Mouse (Mus musculus) layer of hippocampus, adult 9-10 months (tissue): Measurements from ENCODE around the gene Ccdc151.

Source experiments
- DNase-seq: peaks from one replicate; pipeline ENCODE4 v3.0.0; 2022; ENCODE audit warnings: low spot score

Gene Ccdc151

DNA sequence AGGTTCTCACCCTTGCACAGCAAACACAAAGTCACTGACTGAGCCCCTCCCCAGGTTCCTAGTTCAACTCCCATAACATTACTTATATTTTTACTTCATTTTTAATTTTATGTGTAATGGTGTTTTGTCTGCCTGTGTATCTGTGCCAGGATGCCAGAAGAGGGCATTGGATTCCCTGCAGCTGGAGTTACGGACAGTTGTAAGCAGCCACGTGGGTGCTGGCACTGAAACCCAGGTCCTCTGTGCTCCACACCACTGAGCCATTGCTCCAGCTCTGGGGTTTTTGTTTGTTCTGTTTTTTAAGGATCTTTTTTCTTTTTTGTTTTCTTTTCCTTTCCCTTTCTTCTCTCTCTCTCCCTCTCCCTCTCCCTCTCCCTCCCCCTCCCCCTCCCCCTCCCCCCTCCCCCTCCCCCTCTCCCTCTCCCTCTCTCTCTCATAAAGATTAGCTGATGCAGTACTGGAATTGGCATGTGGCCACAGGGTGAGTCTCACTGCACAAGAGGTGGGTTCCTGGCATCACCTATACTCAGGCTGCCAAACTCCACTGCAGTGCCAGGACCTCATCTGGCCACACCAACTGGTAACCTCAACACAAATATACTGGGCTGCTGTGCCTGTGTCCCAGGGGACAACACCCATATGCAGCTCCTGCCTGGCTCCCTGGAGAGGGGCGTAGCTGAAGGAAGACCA, 6.1 kb downstream of the Ccdc151 start:
- DNase-seq: no peak

DNA sequence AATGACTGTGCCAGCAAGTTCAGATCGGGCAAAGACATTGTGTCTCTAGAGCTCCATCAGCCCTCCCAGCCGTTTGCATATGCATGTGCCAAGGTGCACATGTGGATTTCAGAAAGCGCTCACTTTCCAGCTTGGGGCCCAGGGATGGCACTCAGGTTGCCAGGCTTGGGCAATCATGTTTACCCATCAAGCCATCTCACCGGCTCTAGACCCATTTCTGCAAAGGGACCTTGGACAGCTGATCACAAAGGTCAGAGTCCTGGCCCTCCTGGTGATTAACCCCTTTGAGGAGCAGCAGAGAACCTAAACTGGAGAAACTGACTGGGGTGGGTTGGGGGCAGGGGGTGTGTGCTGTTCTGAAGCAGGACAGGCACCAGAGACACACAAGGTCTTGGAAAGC, 10.2 kb downstream of the Ccdc151 start:
- DNase-seq: no peak

DNA sequence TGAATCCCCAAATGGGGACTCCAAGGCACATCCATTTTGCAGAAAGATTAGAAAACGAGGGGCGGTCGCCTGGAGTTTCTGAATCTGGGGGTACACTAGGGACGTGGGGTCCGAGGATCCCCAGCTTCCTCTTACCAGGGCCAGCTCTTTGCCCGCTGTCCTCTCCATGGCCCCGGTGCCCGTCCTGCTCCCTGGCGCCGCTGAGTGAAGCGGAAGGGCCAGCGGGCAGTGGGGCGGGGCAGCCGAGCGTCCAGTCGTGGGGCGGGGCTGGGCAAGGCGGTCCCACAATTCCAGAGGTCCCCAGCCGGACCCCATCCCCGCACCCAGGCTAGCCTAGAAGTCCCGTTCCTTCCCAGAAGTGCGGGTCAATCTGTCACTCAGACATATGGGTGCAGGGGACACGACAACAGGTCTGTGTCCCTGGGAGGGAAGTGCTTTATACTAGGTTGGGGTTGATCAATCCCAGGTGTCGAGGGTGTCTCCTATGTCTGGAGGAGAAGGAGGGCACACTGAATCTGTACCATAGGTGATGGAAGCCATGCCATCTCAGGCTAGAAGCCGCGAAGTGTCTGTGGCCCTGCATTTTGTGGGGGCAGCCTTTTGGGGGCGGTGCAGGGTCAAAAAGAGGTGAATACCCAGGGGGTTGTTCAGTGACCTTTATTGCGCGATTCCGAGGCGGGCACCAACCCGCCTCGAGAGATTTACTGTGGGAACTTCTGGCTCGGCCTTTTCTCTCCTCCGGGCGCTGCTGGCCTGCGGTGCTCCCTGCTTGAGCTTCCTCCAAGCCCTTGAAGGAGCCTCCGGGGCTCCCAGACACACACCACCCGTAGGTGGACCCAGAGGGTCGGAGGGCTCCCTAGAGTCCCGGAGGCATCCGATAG, 13.0 kb downstream of the Ccdc151 start, which contains the start of gene Rgl3:
Gene Rgl3 (minus strand): TSS at position 217 of the 881 bp plus-strand sequence.
- no peak for DNase-seq

DNA sequence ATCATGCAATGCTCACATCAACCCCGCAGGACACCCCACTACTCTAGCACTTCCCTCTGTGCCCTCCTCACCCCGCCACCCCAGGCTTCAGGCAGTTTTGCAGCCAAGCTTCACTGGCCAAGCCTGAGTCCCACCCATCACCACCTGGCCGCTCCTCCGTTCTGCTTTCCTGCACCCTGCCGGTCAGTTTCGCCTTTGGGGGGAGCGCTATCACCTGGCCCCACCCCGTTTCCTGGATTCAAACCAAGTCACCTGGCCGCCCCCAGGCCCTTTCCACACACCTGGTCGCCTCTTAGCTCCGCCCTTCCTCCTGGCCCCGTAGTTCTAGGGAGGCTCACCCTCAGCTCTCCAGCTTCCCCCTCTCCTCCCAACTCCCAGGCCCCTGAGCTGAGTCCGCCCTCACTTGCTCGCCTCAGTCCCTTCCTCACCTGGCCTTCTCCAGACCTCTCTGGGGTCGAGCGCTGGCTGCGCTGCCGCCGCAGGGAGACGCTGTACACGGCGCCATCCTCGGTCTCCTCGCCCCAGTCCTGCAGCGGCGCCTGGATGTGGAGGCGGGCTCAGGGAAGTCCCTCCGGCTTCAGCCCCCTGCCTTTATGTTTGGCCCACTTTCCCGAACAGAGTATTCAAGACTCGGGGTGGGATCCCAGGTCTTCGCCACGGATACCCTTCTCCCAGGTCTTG, 13.9 kb downstream of the Ccdc151 start:
- DNase-seq: no peak

DNA sequence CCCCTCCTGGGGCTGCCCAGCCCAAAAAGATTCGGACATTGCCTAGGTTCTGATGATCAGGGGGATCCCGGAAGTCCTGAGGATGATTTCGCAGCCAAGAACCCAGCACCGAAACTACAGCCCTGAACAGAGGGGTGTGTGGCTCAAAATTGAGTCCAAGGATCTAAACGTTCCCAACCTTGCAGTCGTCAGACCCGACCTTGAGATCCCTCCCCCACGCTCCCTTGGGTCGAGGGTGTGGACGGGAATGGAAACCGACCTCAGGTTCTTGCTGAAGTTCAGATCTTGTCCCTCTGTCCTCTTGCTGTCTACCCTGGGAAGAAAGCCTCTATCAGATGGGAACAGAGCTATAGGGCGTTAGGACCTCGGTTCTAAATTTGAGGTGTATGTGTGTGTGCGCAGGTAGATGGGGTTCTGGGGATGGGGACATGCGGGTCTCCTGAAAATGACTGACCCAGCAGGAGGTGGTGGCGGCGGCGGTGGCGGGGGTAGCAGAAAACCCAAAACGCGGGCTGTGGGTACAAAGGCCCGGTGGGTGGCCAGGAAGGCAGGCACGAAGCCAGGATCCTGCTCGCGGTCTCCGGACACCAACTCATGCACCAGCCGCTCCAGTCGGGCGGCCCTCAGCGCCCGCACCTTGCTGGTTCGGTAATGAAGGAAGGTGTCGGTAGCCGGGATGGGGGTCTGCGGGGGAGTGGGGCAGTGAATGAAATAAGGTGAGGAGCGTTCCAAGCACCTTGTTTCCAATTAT, 14.7 kb downstream of the Ccdc151 start:
- DNase-seq: no peak

DNA sequence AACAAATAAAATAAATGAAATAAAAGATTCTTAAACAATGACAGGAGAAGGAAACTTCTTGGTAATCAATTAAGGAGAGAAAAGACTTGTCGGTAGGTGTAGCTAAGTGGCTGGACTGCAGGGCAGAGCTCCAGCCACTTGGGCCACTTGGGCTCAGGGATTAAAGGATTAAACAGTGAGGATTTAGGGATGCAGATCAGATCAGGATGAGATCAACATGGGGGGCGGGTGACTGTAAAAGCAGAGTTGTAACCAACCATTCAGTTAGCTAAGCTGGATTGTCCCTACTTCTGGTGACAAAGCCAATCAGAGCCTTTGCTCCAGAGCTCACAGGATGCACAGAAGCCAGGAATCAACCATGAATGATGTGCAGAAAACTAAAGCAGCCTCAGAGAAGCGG, 18.5 kb downstream of the Ccdc151 start:
- DNase-seq: no peak

DNA sequence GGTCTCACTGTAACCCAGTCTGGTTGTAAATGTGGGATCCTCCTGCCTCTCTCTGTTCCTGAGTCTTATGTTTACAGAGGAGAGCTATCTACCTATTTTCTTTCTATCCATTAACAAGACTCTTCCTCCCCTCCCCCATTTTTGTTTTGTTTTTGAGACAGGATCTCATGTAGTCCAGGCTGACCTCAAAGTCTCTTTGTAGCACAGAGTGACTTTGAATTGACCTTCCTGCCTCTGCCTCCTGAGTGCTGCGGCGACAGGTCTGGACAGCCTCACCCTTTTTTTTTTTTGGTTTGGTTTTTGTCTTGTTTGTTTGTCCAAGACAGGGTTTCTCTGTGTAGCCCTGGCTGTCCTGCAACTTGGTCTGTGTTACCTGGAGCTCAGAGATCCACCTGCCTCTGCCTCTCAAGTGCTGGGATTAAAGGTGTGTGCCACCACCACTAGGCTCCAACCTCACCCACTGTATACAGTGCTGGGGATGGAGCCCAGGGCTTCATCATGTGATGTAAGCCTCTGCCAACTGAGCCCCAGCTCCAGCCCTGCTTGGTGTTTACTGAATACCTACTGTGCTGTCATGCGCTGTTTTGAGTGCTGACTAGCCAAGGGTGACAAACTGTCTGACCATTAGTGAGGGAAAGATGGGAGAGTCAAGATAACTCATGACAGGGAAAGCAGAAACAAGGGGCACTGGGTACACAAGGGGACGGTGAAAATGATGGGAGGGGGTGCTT, 23.9 kb downstream of the Ccdc151 start:
- no peak for DNase-seq

DNA sequence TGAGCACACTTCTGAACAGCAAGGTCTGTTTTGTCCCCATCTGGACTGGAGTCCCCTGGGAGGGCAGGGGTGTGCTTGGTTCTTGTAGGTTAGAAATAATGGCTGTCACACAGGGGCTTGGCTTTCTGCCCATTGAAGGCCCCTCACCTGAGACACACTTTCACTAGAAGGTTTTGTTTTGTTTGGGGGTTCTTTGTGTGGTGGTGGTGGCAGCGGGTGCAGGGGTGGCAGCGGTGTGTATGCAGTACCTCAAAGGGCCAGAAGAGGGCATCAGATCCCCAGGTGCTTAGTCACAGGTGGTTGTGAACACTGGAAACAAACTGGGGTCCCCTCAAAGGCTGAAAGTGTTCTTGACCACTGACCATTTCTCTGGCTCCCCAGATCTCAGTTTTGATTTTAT, 24.5 kb downstream of the Ccdc151 start:
- no peak for DNase-seq

DNA sequence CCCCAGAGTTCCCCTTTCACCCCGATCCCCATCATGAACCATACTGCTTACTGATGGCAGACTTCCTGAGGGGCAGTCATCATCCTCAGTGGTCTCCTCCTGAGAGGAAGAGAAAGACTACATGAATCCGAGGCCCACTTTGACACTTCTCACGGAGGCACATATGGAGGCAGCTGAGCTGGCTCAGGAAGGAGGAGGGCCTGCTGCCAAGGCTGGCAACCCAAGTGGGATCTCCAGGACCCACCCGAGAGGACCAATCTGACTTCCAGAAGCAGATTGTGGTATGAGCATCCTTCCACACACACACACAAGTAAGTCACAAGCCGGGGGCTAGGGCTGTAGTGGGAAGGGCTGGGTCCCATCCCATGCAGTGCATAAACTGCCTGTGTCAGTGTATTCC, 25.1 kb downstream of the Ccdc151 start:
- DNase-seq: no peak

DNA sequence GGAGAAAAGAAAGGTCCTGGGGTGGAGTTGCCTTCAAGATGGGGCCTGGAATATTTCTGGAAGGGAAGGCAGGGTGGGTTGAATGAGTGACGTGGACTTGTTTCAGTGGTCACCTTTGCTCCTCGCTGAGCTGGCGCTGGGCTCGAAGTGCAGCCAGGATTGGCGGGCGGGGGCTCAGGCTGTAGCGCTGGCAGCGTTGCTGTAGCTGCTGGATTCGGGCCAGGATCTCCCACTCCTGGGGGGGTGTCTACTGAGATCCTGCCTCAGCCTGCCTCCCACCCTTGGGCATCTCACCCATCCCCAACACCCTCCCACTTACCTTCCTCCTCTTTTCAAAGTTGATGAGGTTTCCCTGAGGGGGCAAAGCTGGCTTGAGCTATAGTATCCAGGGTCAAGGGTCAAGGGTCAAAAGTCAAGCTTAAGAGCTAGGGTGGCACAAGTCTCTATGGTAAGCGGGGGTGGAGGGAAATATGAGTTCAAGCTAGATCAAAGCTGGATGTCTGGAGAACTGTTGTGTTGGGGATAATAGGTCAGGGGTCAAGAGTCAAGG, 25.7 kb downstream of the Ccdc151 start:
- DNase-seq: no peak

DNA sequence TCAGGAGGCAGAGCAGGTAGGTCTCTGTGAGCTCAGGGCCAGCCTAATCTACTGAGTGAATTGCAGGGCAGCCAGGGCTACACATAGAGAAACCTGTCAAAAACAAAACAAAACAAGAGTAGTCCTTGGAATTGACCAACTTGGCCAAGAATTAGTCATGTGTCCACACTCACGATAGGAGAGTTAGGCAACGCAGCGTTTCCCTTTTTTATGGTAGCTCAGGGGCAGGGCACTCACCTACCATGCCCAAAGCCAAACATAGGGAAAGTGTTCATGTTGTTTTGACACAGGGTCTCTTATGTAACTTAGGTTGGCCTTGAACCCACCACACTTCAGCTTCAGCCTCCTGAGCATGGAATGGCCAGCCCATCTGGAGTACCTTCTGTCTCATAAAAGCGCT, 33.1 kb downstream of the Ccdc151 start:
- DNase-seq: no peak

DNA sequence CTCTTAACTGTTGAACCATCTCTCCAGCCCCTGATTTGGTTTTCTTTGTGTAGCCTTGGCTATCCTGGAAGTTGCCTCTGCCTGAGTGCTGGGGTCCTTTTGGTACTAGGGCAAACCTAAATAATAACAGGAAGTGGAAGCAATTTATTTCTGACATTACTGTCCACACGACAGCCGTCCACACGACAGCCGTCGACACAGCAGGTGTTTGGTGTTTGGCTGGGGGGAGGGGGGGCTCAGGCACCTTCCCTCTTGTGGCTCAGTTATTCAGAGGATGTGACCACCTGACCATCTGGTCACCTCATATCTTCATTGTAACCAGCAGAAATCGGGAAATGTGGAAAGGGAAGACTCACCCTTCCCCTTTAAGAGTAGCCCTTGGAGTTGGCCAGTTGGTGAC, 33.6 kb downstream of the Ccdc151 start:
- no peak for DNase-seq

DNA sequence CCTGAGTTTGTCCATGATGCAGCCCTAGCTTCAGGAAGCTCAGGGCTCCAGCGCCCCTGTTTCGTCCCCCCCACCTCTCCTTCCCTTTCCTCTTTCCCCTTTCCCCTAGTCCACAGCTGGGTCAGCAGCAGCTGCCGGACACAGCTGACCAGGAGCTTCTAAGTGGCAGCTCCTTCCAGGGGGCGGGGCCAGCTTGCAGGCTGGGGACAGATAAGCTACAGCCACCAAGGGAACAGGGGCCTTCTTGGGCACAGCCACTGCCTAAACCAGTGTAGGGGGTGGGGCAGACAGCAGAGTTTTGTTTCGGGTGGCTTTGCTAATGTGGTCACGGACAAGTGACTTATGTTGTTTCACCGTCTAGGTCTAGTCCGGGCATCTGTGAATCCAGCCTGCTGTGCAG, 39.0 kb downstream of the Ccdc151 start, which contains the start of gene Epor:
Gene Epor (minus strand): TSS at position 90 of the 400 bp plus-strand sequence.
- no peak for DNase-seq

DNA sequence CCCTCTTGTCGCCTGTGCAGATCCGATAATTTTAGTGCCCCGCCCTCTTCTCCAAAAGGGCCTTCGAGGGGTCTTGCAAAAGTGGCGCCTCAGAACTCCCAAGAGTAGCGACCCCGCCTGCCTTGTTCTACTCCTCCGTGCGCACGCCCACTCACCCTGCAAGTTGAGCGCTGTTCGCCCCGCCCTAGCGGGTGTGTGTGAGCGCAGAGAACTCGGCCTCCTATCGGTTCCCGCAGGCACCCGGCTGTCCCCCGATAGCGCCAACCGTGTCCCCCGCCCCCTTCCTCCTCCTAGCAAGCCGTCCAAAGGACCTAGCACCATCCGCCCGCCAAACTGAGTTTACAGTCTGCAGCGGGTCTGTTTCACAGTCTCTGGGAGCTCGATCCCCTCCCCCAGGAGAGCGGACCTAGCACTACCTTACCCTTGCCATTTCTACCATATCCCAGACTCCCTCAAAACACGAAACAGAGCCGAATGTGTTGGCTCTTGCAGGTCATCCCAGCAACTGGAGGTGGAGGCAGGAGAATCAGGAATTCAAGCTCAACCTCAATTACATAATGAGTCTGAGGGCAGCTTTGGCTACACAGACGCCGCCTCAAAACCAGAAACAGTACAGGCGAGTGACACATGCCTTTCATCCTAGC, 39.9 kb downstream of the Ccdc151 start:
- no peak for DNase-seq

DNA sequence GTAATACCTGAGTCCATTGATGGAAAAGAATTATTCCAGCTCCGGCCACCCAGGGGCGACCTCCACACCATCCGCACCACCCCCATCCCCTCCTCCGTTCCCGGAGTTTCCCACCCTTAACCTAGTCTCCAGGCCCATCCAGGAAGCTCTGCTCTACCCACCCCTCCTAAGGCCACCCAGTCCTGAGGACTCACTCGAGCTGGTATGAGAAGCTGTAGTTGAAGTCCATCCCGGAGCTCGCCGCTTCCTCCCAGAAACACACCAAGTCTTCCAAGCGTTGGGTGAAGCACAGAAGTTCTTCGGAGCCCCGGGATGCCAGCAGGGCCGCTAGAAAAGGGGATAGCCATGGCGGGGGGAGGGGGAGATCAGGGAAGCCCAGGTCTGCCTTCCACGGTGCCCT, 40.4 kb downstream of the Ccdc151 start:
- DNase-seq: no peak

DNA sequence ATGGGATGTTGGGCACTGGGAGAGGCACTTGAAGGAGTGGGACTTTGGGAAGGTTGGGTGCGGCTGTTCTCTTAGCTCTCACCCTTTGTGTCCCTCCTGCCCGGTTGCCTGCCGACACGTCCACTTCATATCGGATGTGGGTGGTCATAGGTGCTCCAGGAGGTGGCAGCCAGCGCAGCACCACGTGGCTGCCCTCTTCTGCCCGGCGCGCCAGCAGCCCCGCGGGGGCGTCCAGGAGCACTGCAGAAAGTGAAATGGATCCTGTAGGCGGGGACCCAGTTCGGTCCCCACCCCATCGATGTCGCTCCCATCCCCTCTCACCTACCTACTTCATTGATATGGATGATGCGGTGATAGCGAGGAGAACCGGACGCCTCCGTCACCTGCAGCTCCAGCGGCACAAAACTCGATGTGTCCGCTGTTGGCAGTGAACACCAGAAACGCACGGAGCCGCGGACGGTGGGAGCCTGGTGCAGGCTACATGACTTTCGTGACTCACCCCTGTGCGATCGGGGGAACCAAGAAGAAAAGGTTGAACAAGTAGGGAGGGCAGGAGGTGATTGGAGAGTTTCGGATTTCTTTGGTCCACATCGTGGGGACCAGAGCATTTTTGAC, 41.0 kb downstream of the Ccdc151 start:
- no peak for DNase-seq

DNA sequence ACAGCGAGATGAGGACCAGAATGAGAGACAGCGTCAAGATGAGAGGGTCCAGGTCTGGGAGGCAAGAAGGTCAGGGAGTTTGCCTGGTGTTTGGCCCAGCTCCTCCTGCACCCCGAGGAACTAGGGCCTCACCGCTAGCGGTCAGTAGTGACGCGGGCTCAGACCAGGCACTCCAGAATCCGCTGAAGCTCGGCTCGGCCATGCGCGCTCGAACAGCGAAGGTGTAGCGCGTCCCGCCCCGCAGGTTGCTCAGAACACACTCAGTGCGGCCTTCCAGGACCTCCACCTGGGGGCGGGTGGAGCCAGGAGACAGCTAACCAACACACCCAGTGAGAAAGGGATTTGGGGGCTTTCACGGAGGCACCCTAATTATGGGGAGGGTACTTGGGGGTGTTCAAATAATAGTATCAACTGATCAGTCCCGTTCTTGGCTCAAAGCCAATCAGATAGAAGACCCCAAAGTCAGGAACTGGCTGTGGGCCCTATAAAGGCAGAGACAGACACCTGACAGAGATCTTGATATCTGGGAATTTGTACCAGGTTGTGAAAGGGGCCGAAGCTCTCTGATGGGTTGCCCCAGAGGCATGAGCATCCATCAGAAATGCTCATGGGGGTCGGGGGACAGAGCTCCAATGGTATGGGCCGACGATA, 41.8 kb downstream of the Ccdc151 start:
- DNase-seq: no peak

DNA sequence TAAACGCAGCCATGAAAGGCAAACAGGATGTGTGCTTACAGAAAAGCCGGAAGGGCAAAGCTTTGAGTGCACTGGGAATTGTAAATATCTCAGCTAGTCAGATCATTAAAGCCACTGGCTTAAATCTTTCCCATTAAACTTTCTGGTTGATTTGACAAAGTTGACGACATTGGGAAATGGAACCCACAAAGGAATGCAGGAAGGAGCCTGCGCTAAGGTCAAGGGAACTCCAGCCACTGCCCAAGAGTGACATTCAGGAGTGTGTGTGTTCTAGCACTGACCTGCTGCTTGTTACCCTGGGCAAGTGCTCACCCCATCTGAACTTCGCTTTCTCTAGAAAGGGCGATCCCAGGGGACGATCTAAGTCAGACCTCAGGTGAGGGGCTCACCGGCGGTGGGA, 42.3 kb downstream of the Ccdc151 start:
- DNase-seq: no peak

DNA sequence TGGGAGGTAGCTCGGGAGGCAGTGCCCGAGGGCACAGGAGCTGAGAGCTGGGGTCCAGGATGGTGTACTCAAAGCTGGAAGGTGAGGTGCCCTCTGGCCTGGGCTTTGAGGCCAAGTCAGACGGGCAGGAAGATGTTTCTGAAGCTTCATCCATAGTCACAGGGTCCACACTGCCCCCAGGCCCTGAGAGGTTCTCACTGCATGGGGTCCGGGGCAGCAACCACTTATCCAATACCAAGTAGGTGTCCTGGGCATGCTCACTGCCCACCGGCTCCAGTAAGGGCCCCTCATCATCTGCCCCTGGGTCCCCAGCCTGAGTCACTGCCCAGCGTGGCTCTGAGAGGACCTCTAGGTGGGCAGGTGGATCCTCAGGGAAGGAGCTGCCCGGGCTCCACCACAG, 43.2 kb downstream of the Ccdc151 start:
- no peak for DNase-seq

DNA sequence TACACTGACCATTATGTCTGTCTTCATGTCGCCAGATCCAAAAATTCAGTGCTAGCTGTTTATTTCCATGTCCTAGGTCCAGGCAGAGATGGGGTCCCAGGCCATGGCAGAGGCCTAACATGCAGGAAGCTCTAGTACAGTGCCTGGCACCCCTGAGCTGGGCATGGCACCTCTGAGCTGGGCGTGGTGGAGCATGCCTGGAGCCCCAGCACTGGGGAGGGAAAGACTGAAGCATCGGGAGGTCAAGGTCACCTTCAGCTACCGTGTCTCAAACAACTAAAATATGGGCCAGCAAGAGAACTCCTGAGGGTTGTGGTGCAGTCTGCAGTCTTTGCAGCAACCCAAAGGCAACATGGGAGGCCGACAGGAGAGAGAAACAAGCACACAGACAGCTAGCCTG, 44.1 kb downstream of the Ccdc151 start:
- no peak for DNase-seq
